Mouse (Mus musculus) embryonic facial prominence, embryonic 15.5 days (tissue): Measurements from ENCODE around the gene Gm20547. TPM values are rescaled to one million over a fixed set of nuclear protein-coding genes. Genes with fewer than 3 reads are reported as not detected.
"Not testable (repeated sequence)": the region's sequence is repeated elsewhere in the genome, so short reads cannot be mapped to it uniquely, and the experiment has no call there.

Source experiments
- ATAC-seq: fragments of 200-750 bp; cut with Nextera tagmentation; 2 replicates; pipeline ENCODE4 v1.8.0; 2017; ENCODE audit warnings: low read depth, moderate TSS enrichment; ENCODE audit not compliant: insufficient number of reproducible peaks, low FRiP score, low TSS enrichment
- H3K27ac ChIP-seq: fragments of 300-500 bp; sonication (generic); replicated peaks from 2 replicates; pipeline ENCODE4 v1.5.1; 2015; ENCODE audit warnings: mild to moderate bottlenecking, inconsistent platforms
- H3K27me3 ChIP-seq: fragments of 300-500 bp; sonication (generic); 2 replicates; pipeline ENCODE4 v1.6.1; 2015; ENCODE audit warnings: inconsistent platforms
- H3K36me3 ChIP-seq: fragments of 300-500 bp; sonication (generic); 2 replicates; pipeline ENCODE4 v1.6.1; 2015; ENCODE audit warnings: mild to moderate bottlenecking, inconsistent platforms
- H3K4me1 ChIP-seq: fragments of 300-500 bp; sonication (generic); 2 replicates; pipeline ENCODE4 v1.6.1; 2015; ENCODE audit warnings: inconsistent platforms
- H3K4me2 ChIP-seq: fragments of 300-500 bp; sonication (generic); replicated peaks from 2 replicates; pipeline ENCODE4 v1.6.1; 2015; ENCODE audit warnings: mild to moderate bottlenecking, inconsistent platforms
- H3K4me3 ChIP-seq: fragments of 300-500 bp; sonication (generic); replicated peaks from 2 replicates; pipeline ENCODE4 v1.5.1; 2015; ENCODE audit warnings: mild to moderate bottlenecking, inconsistent platforms
- H3K9ac ChIP-seq: fragments of 300-500 bp; sonication (generic); 2 replicates; pipeline ENCODE4 v1.6.1; 2015; ENCODE audit warnings: inconsistent platforms
- H3K9me3 ChIP-seq: fragments of 300-500 bp; sonication (generic); replicated peaks from 2 replicates; pipeline ENCODE4 v1.6.1; 2016; ENCODE audit warnings: inconsistent platforms
- WGBS: fragments of 180-500 bp; shearing (Covaris S2); methylation state at CpG from one replicate; pipeline ENCODE4 v1.1.7; 2015; 5-methylcytosine and 5-hydroxymethylcytosine counted together
- polyA plus RNA-seq: library from polyadenylated mRNA; unstranded; fragments of >200 nt; fragmentation: Nextera tagmentation; extraction: Ambion mirVana; gene quantifications from 2 replicates; pipeline ENCODE4 v1.2.1, GENCODE M21; 2015

Gm20547 gene
- polyA plus RNA-seq, 1 experiment from 2014 or later, result not detected

- Histone ChIP-seq H3K4me3 (peak within 1 kb of the TSS; percentile 98), H3K4me1 (peaks cover 24% of the 10 kb centered on the region), H3K4me2 (peak within 1 kb of the TSS; percentile 94), H3K27ac (0 out of 2 replicates have a peak within 1 kb of the TSS, but pooled peaks have one; percentile 51), H3K27me3 (no peaks in the 10 kb centered on the region), H3K36me3 (peaks cover 57% of the 10 kb centered on the region), H3K9me3 (no peaks in the 10 kb centered on the region), H3K9ac (peak within 1 kb of the TSS; percentile 98)
- WGBS, result under 1% methylated on average over 59 of the region's 65 CpGs
- peak; percentile 97 for ATAC-seq
Observed at GRCm38 (mm10) chr17:34849722-34850516, 31.9 kb downstream of the Gm20547 start, which contains the start of the genes Skiv2l and Nelfe. Skiv2l (minus strand) TSS chr17:34850210. Nelfe (plus strand) TSS chr17:34850391.

DNA sequence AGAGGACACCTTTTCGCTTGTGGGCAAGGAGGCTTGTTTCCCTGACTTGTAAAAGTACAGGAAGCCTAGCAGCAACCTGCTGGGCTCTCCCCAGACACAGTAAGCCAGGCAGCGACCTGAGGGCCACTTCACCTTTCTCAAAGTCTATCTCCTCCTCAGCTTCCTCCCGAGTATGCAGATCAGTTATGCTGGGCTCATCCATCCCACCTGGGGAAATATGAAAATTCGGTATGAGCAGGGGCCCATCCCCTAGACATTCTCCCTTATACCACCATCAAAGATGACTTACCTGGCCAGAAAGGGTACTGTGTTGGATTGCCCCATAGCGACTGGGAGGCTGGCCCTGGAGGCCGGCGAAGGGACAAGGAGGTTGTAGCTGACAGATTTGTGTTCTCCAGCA lies 34.2 kb downstream of the Gm20547 start:
- no peaks in the 10 kb centered on the region for H3K27me3 ChIP-seq
- H3K9ac ChIP-seq, result no peak overlapping the region
- H3K9me3 ChIP-seq, result no peaks in the 10 kb centered on the region
- no peak overlapping the region for H3K4me2 ChIP-seq
- H3K4me1 ChIP-seq, result peaks cover 24% of the 10 kb centered on the region
- no peak overlapping the region for H3K27ac ChIP-seq
- no peak for ATAC-seq
- H3K36me3 ChIP-seq, result peaks cover 60% of the 10 kb centered on the region
- WGBS, result 89% methylated on average over 7 of the region's 7 CpGs
- no peak overlapping the region for H3K4me3 ChIP-seq

- WGBS, result 83% methylated on average over 6 of the region's 6 CpGs
- Histone ChIP-seq H3K9me3 (no peaks in the 10 kb centered on the region), H3K36me3 (peaks cover 60% of the 10 kb centered on the region), H3K9ac (no peak overlapping the region), H3K4me2 (no peak overlapping the region), H3K4me3 (no peak overlapping the region), H3K27ac (no peak overlapping the region), H3K4me1 (peaks cover 23% of the 10 kb centered on the region), H3K27me3 (no peaks in the 10 kb centered on the region)
- no peak for ATAC-seq
Observed at GRCm38 (mm10) chr17:34847192-34847591, 34.6 kb downstream of the Gm20547 start.

DNA sequence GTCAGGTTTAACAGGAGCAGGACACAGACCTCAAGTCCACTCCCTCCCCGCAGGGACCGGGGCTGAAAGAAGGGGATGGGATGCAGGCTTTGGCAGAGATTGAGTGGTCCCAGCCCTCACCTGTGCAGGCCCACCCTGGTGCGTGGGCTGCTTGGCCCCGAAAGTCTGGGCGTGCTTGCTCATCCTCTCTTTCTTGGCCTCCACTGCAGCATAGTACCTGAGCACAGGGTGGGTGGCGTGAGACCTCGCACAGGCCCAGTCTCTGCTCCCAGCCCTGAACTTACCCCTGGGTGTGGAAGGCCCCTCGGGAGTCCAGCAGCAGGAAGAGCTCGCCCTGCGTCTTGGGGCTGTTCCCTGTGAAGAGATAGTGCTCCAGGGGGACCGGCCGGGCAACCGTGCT lies 37.0 kb downstream of the Gm20547 start:
- Histone ChIP-seq H3K27me3 (no peaks in the 10 kb centered on the region), H3K4me1 (peaks cover 7% of the 10 kb centered on the region), H3K36me3 (peaks cover 82% of the 10 kb centered on the region), H3K27ac (no peak overlapping the region), H3K4me3 (no peak overlapping the region), H3K9me3 (no peaks in the 10 kb centered on the region), H3K4me2 (no peak overlapping the region), H3K9ac (no peak overlapping the region)
- WGBS, result 93% methylated on average over 13 of the region's 13 CpGs
- ATAC-seq, result no peak

- Histone ChIP-seq H3K9ac (no peak overlapping the region), H3K36me3 (peaks cover 73% of the 10 kb centered on the region)
Observed at GRCm38 (mm10) chr17:34840736-34841307, 41.0 kb downstream of the Gm20547 start.

DNA sequence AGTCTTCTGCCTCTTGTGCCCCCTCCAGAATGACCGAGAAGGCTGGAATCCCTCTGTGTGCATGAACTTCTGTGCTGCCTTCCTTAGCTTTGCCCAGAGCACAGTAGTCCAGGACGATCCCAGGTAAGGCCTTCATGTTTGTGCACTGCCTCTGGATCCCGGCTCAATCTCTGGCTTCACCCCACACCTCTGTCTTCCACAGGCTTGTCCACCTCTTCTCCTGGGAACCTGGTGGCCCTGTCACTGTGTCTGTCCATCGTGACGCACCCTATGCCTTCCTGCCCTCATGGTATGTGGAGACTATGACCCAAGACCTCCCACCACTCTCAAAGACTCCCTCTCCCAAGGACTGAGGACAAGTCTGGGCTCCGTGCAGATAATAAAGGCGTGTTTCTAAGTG lies 43.1 kb downstream of the Gm20547 start:
- Histone ChIP-seq H3K4me2 (no peak overlapping the region), H3K27me3 (no peaks in the 10 kb centered on the region), H3K4me3 (no peak overlapping the region), H3K36me3 (peaks cover 54% of the 10 kb centered on the region), H3K27ac (no peak overlapping the region), H3K9ac (no peak overlapping the region), H3K9me3 (no peaks in the 10 kb centered on the region), H3K4me1 (peaks cover 24% of the 10 kb centered on the region)
- ATAC-seq, result no peak
- 89% methylated on average over 7 of the region's 7 CpGs for WGBS

More at GRCm38 (mm10) chr17:34840736-34841307, 41.0 kb downstream of the Gm20547 start:
- WGBS, result 82% methylated on average over 6 of the region's 6 CpGs
- no peak overlapping the region for H3K4me3 ChIP-seq
- H3K9me3 ChIP-seq, result no peaks in the 10 kb centered on the region
- H3K27me3 ChIP-seq, result no peaks in the 10 kb centered on the region
- no peak overlapping the region for H3K4me2 ChIP-seq
- no peak for ATAC-seq
- H3K4me1 ChIP-seq, result peaks cover 20% of the 10 kb centered on the region
- H3K27ac ChIP-seq, result no peak overlapping the region

DNA sequence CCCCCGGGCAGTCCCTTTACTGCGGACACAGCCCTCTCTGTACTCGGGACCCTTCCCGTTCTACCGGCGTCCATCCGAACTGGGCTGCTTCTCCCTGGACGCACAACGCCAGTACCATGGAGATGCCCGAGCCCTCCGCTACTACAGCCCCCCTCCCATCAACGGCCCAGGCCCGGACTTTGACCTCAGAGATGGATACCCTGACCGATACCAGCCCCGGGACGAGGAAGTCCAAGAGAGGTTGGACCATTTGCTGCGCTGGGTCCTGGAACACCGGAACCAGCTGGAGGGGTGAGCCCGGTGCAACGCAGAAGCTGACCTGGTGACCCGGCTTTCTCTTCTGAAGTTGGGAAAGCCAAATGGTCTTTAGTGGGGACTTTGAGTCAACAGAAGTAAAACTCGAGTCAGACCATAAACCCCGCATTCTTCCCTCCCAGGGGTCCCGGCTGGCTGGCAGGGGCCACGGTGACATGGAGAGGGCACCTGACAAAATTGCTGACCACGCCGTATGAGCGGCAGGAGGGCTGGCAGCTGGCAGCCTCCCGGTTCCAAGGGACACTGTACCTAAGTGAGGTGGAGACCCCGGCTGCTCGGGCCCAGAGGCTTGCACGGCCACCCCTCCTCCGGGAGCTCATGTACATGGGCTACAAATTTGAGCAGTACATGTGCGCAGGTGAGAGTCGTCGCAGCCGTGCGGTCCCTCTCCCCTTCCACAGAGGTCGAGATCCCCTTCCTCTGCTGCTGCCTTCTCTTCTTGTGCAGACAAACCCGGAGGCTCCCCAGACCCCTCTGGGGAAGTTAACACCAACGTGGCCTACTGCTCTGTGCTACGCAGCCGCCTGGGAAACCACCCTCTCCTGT lies 44.1 kb downstream of the Gm20547 start:
- Histone ChIP-seq H3K4me1 (peaks cover 24% of the 10 kb centered on the region), H3K4me3 (peak overlapping the region; percentile 86), H3K27me3 (no peaks in the 10 kb centered on the region), H3K9ac (peak overlapping the region; percentile 73), H3K36me3 (peaks cover 50% of the 10 kb centered on the region), H3K27ac (peak overlapping the region; percentile 86), H3K9me3 (no peaks in the 10 kb centered on the region), H3K4me2 (peak overlapping the region; percentile 99)
- no peak for ATAC-seq
- 36% methylated on average over 43 of the region's 43 CpGs for WGBS

DNA sequence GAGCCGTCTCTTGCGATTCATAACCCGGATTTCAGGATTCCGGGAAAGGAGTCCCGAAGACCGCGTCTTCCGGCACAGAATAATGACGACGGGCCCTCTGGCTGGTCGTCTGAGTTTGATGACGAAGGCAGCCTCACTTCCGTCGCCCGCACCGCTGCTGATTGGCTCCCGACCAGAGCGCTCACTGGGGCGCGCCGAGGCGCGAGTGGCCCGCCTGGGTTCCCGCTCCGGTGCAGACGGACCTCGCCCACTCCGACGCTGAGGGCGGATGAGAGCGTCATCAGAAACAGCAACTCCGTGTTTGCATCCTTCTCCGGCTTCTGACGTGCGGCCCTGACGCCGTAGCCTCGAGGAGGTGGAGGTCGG lies 45.0 kb downstream of the Gm20547 start, which contains the start of the genes Stk19 and Dxo:
Gene Stk19 (minus strand): TSS at position 90 of the 366 bp plus-strand sequence.
Gene Dxo (plus strand): TSS at position 164 of the 366 bp plus-strand sequence.
- Histone ChIP-seq H3K36me3 (peaks cover 48% of the 10 kb centered on the region), H3K9me3 (no peaks in the 10 kb centered on the region), H3K27me3 (no peaks in the 10 kb centered on the region), H3K9ac (peak within 1 kb of the TSS; percentile 73), H3K4me2 (peak within 1 kb of the TSS; percentile 99), H3K4me1 (peaks cover 24% of the 10 kb centered on the region), H3K27ac (peak within 1 kb of the TSS; percentile 86), H3K4me3 (peak within 1 kb of the TSS; percentile 86)
- under 1% methylated on average over 40 of the region's 40 CpGs for WGBS
- peak; percentile 90 for ATAC-seq

- H3K36me3 ChIP-seq, result peaks cover 45% of the 10 kb centered on the region
- 3% methylated on average over 48 of the region's 48 CpGs for WGBS
- H3K9me3 ChIP-seq, result no peaks in the 10 kb centered on the region
- H3K4me1 ChIP-seq, result peaks cover 24% of the 10 kb centered on the region
- H3K9ac ChIP-seq, result peak overlapping the region; percentile 73
- peak overlapping the region; percentile 86 for H3K27ac ChIP-seq
- peak overlapping the region; percentile 99 for H3K4me2 ChIP-seq
- peak; percentile 65 for ATAC-seq
- H3K4me3 ChIP-seq, result peak overlapping the region; percentile 86
- no peaks in the 10 kb centered on the region for H3K27me3 ChIP-seq
Observed at GRCm38 (mm10) chr17:34836155-34836855, 45.5 kb downstream of the Gm20547 start.

GRCm38 (mm10) chr17:34830776-34831175 lies 51.1 kb downstream of the Gm20547 start:
- not testable (repeated sequence) for H3K27me3 ChIP-seq, ATAC-seq, H3K9me3 ChIP-seq, H3K9ac ChIP-seq, H3K4me1 ChIP-seq, H3K4me2 ChIP-seq, H3K4me3 ChIP-seq, H3K27ac ChIP-seq
- H3K36me3 ChIP-seq, result peaks cover 70% of the 10 kb centered on the region
- 88% methylated on average over 1 of the region's 1 CpGs for WGBS
